Mouse (Mus musculus): Measurements from ENCODE around the gene Gm20920. TPM values are rescaled to one million over a fixed set of nuclear protein-coding genes. Genes with fewer than 3 reads are reported as not detected.
"Not testable (repeated sequence)": the region's sequence is repeated elsewhere in the genome, so short reads cannot be mapped to it uniquely, and the experiment has no call there.

Gm20920 gene
- not detected in 2 replicates for polyA plus RNA-seq (2012; rRNA removed)

- H3K36me3 ChIP-seq (ENCODE audit: control insufficient read depth, insufficient read depth, low read length); DNase-seq; H3K4me1 ChIP-seq (ENCODE audit: control insufficient read depth, insufficient read depth, low read length); H3K27ac ChIP-seq (ENCODE audit: insufficient read depth, low read depth, low read length); H3K27me3 ChIP-seq (replicated peaks; ENCODE audit: control insufficient read depth, insufficient read depth, low read length); H3K4me3 ChIP-seq (ENCODE audit: insufficient read depth, low read depth, low read length): not testable (repeated sequence)
- no CpG with 5 or more reads among the region's 6 CpGs for WGBS
These were observed at the start of gene Gm20920 for GRCm38 (mm10) chrY:51851820-51852219. TSS of gene Gm20920 (plus strand) at chrY:51852120.
